Mouse (Mus musculus) embryonic fibroblast, embryonic 13.5 days (primary cell): ENCODE results near the gene Stim1. TPM values are rescaled to one million over a fixed set of nuclear protein-coding genes. Genes with fewer than 3 reads are reported as not detected.

Experiments
- H3K27ac ChIP-seq: 2 replicates; pipeline ENCODE4 v1.5.1; 2012; ENCODE audit warnings: low read length, control low read depth, inconsistent platforms; ENCODE audit not compliant: insufficient read depth
- H3K4me1 ChIP-seq: 2 replicates; pipeline ENCODE4 v1.6.1; 2011; ENCODE audit warnings: low read length; ENCODE audit not compliant: control insufficient read depth, insufficient read depth
- H3K4me3 ChIP-seq: 2 replicates; pipeline ENCODE4 v1.5.1; 2011; ENCODE audit warnings: mild to moderate bottlenecking, control low read depth, low read length; ENCODE audit not compliant: insufficient read depth
- CTCF ChIP-seq: IDR thresholded peaks from 2 replicates; pipeline ENCODE4 v1.5.1; 2011; ENCODE audit warnings: mild to moderate bottlenecking, control low read depth, low read length, moderate library complexity, borderline replicate concordance; ENCODE audit not compliant: insufficient read depth
- POLR2A ChIP-seq: IDR thresholded peaks from 2 replicates; pipeline ENCODE4 v1.6.1; 2011; ENCODE audit warnings: low read depth, mild to moderate bottlenecking, control low read depth, low read length, moderate library complexity
- polyA plus RNA-seq: library from polyadenylated mRNA; stranded (reverse); fragments of >200 nt; gene quantifications from 2 replicates; pipeline ENCODE4 v1.2.4, GENCODE M21; 2011; ENCODE audit warnings: low read depth; ENCODE audit not compliant: missing spikeins, insufficient read length

Gene Stim1
- polyA plus RNA-seq, 1 experiment: 27.6 TPM

- no peak overlapping the region for H3K27ac ChIP-seq
- TF ChIP-seq CTCF (no peak), POLR2A (no peak)
- peaks cover 3% of the 10 kb centered on the region; the same call in 1 of the 2 replicates for H3K4me1 ChIP-seq
Observed at GRCm38 (mm10) chr7:102486105-102486504, 218.5 kb downstream of the Stim1 start.

More at GRCm38 (mm10) chr7:102486105-102486504, 218.5 kb downstream of the Stim1 start:
- no peak overlapping the region for H3K4me3 ChIP-seq

Other genes with a start within 250 kb of the Stim1 start
- 4.1 and 6.3 TPM in 2 replicates for gene Il18bp, start 249.1 kb upstream of the Stim1 start, polyA plus RNA-seq
- 44.9 and 48.4 TPM in 2 replicates for gene Rnf121, start 202.3 kb upstream of the Stim1 start, polyA plus RNA-seq
- 10.7 and 18.4 TPM in 2 replicates for gene Xndc1, start 202.3 kb upstream of the Stim1 start, polyA plus RNA-seq
- gene Xntrpc, start 202.1 kb upstream of the Stim1 start, polyA plus RNA-seq: 0.37 and 0.93 TPM in 2 replicates
- gene Trpc2, start 184.7 kb upstream of the Stim1 start, polyA plus RNA-seq: not detected in 2 replicates
- gene Art1, start 166.1 kb upstream of the Stim1 start, polyA plus RNA-seq: not detected in 2 replicates
- gene Art5, start 158.3 kb upstream of the Stim1 start, polyA plus RNA-seq: 0.72 TPM in 1 of 2 replicates, not detected in the other
- not detected in 2 replicates for gene Chrna10, start 151.0 kb upstream of the Stim1 start, polyA plus RNA-seq
- gene Nup98, start 57.6 kb upstream of the Stim1 start, polyA plus RNA-seq: 79.6 and 80.3 TPM in 2 replicates
- 50.4 and 70.0 TPM in 2 replicates for gene Pgap2, start 57.6 kb upstream of the Stim1 start, polyA plus RNA-seq
- gene Rhog, start 11.8 kb upstream of the Stim1 start, polyA plus RNA-seq: 63.8 and 66.2 TPM in 2 replicates
- 167 and 222 TPM in 2 replicates for gene Rrm1, start 173.9 kb downstream of the Stim1 start, polyA plus RNA-seq
- not detected in 2 replicates for gene Olfr543, start 213.9 kb downstream of the Stim1 start, polyA plus RNA-seq
- not detected in 2 replicates for gene Olfr544, start 220.5 kb downstream of the Stim1 start, polyA plus RNA-seq
- gene Olfr545, start 231.8 kb downstream of the Stim1 start, polyA plus RNA-seq: not detected in 2 replicates